Comparison of ENCODE assay signal across 8 mouse cellular contexts in the genomic region with DNA sequence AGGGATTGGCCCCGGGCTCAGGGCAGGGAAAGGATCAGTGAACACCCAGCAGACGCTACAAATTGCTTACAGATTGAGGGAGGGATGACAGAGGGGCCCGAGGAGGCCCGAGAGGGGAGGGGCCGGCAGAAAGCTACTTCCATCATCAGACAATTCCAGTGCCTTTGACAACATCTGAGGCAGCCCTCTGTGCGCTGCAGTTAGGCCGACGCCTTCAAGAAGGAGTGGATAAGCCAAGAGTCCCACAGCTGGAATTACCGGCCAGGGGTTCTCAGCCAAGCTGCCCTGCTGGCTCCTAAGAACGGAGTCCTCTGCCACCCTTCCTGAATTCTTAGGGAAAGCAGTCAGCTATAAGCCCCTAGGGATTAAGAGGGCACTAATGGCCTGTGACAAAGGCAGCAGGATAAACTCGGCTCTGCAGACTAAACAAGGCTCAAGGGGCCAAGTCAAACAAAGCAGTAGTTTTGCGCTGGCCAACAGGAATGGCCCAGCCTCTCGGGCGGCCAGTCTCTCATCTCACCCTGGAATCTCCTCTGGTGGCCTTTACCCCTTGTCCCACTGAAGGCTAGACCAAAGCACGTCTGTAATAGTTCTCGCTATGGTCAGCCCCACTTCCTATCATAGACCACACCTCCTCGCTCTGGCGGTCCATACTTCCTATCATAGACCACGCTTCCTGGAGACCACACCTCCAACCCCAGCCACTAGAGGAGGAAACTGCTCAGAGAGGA.
DNase-seq lines count a peak whose midpoint lies in the region; ATAC-seq and TF ChIP-seq lines count a peak whose summit lies in the region.

No protein-coding gene starts in this region.

- intact Hi-C loops in heart, adult 2 months (cut with DNase I), result no loop called here

- 24% methylated on average over 19 of the region's 19 CpGs for WGBS in heart, adult 2 months
- WGBS in kidney, postnatal 0 days, result 13% methylated on average over 19 of the region's 19 CpGs

- no peak overlapping the region for H3K4me3 ChIP-seq in heart, adult 2 months
- H3K4me3 ChIP-seq in kidney, postnatal 0 days (replicated peaks; ENCODE audit: low read depth, low read length), result no peak overlapping the region

- H3K4me1 ChIP-seq in heart, adult 2 months (ENCODE audit: control insufficient read depth, insufficient read depth, low read length), result peaks cover 2% of the 10 kb centered on the region; the same call in 1 of the 2 replicates
- peaks cover 12% of the 10 kb centered on the region; the same call in 1 of the 2 replicates for H3K4me1 ChIP-seq in kidney, postnatal 0 days (replicated peaks; ENCODE audit: insufficient read depth, low read length)

- no peaks in the 10 kb centered on the region for H3K27me3 ChIP-seq in heart, adult 2 months (ENCODE audit: control insufficient read depth, insufficient read depth, low read length)
- no peaks in the 10 kb centered on the region for H3K27me3 ChIP-seq in kidney, postnatal 0 days (ENCODE audit: insufficient read depth, low read length)

- peak overlapping the region; percentile 21 for H3K4me2 ChIP-seq in kidney, postnatal 0 days (ENCODE audit: low read length)

- no peaks in the 10 kb centered on the region for H3K9me3 ChIP-seq in kidney, postnatal 0 days (replicated peaks; ENCODE audit: low read length)

- no peaks in the 10 kb centered on the region for H3K79me2 ChIP-seq in heart, adult 2 months (replicated peaks; ENCODE audit: control insufficient read depth, insufficient read depth, low read length)

- no peak overlapping the region for H3K9ac ChIP-seq in heart, adult 2 months (ENCODE audit: low read depth, low read length)
- no peak overlapping the region for H3K9ac ChIP-seq in kidney, postnatal 0 days (ENCODE audit: low read depth, low read length)

- no peaks in the 10 kb centered on the region for H3K36me3 ChIP-seq in heart, adult 2 months (ENCODE audit: control insufficient read depth, insufficient read depth, low read length)
- H3K36me3 ChIP-seq in kidney, postnatal 0 days (ENCODE audit: insufficient read depth, low read length), result no peaks in the 10 kb centered on the region

- TF ChIP-seq CTCF in heart, adult 2 months (IDR thresholded peaks at IDR 0.05), result no peak
- TF ChIP-seq CTCF in kidney, postnatal 0 days (IDR thresholded peaks at IDR 0.05; ENCODE audit: low read depth), result no peak

- TF ChIP-seq POLR2A in heart, adult 2 months (IDR thresholded peaks at IDR 0.05; ENCODE audit: insufficient read depth, low read depth, low read length), result no peak

- H3K27ac ChIP-seq in heart, adult 2 months, result no peak overlapping the region
- no peak overlapping the region for H3K27ac ChIP-seq in kidney, postnatal 0 days

- DNase-seq in thymus, postnatal 14 days, result peak; percentile 34
- no peak for DNase-seq in thymus, adult 18-20 months
- DNase-seq in heart, adult 2 months, result peak; percentile 27 to 45
- DNase-seq in kidney, postnatal 0 days (ENCODE audit: low spot score), result peak; percentile 38
- DNase-seq in lung, postnatal 4 days, result peak; percentile 67 to 68
- no peak for DNase-seq in cerebellum, adult 8-10 months
- DNase-seq in cerebellum, adult 9-11 months, result no peak
- DNase-seq in layer of hippocampus, postnatal 25 days (ENCODE audit: extremely low spot score in 1 of 2, low spot score in 1 of 2), result no peak

- TF ChIP-seq EP300 in heart, adult 2 months (IDR thresholded peaks at IDR 0.05; ENCODE audit: insufficient read depth, low read depth, low read length), result no peak

- no peak for ATAC-seq in kidney, postnatal 0 days (replicated peaks; ENCODE audit: low FRiP score, low read depth)

Comparison
In these comparisons a context has a peak if more than half of its experiments do, and no peak if none do; other contexts are left out.
1. DNase-seq: peak in thymus, postnatal 14 days (single experiment), heart, adult 2 months (2 of 2), kidney, postnatal 0 days (single experiment) and lung, postnatal 4 days (2 of 2); none in thymus, adult 18-20 months (0 of 2), cerebellum, adult 8-10 months (single experiment), cerebellum, adult 9-11 months (single experiment) and layer of hippocampus, postnatal 25 days (0 of 2).